Mouse (Mus musculus) liver, embryonic 14.5 days (tissue): ENCODE data around the gene Krtap12-1.
"Not testable (repeated sequence)": the region's sequence is repeated elsewhere in the genome, so short reads cannot be mapped to it uniquely, and the experiment has no call there.

Experiments used
- CTCF ChIP-seq: IDR thresholded peaks from 2 replicates; pipeline ENCODE4 v1.5.1; 2016; ENCODE audit warnings: antibody characterized with exemption, low read depth, control low read depth
- EP300 ChIP-seq: IDR thresholded peaks from 2 replicates; pipeline ENCODE4 v1.6.1; 2016; ENCODE audit warnings: antibody characterized with exemption, low read depth

DNA sequence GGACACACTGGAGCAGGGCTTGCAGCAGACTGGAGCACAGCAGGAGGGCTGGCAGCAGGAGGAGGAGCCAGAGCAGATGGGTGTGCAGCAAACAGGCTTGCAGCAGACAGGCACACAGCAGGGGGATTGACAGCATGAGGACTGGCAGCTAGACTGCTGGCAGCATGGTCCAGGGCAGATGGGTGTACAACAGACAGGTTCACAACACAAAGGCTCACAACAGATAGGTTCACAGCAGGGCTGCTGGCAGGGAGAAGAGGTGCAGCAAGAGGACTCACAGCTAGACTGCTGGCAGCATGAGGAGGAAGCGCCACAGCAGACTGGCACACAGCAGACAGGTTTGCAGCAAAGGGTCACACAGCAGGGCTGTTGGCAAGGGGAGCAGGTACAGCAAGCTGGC, 30.3 kb downstream of the Krtap12-1 start:
- TF ChIP-seq CTCF, EP300: not testable (repeated sequence)
